ENCODE assay signal across 31 mouse cellular contexts in the genomic region with DNA sequence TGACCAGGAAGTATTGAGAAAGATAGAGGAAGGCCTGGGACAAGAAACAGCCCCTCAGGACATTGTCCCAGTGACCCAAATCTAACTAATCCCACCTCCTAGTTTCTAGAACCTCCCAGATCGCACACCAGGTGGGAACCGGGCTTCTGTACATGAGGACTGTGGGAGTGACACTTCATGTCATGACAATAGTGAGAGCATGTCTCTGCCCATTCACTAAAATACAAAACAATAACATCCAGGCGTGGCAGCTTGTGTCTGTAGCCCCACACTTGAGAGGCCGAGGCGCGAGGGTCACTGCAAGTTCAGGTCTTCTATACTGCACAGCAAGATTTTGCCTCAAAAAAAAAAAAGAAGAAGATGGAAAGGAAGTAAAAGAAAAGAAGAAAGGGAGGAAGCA.
"Had no signal": no experiment of that assay in that cellular context is flagged by ENCODE, and none has a peak within 500 bp of the region (broad histone marks: within the 10 kb centered on the region; RNA-seq: fewer than 3 reads in every experiment).

No protein-coding gene starts in this region.

- H3K9ac ChIP-seq: limb, embryonic 12.5 days; limb, embryonic 13.5 days; limb, embryonic 15.5 days; liver, embryonic 12.5 days; liver, embryonic 13.5 days; liver, embryonic 14.5 days; liver, embryonic 15.5 days; liver, postnatal 0 days; lung, embryonic 14.5 days; lung, embryonic 15.5 days; midbrain, embryonic 12.5 days; midbrain, embryonic 13.5 days; midbrain, embryonic 15.5 days; neural tube, embryonic 12.5 days; neural tube, embryonic 13.5 days had no signal

- H3K4me3 ChIP-seq: limb, embryonic 10.5 days; limb, embryonic 12.5 days; limb, embryonic 13.5 days; limb, embryonic 15.5 days; liver, embryonic 12.5 days; liver, embryonic 13.5 days; liver, embryonic 15.5 days; lung, embryonic 15.5 days; megakaryocyte, embryonic 14.5 days; midbrain, embryonic 10.5 days; midbrain, embryonic 12.5 days; midbrain, embryonic 13.5 days; midbrain, embryonic 15.5 days; myocyte; neural tube, embryonic 12.5 days; neural tube, embryonic 13.5 days had no signal

- H3K9me3 ChIP-seq: limb, embryonic 10.5 days; limb, embryonic 12.5 days; limb, embryonic 13.5 days; limb, embryonic 15.5 days; liver, embryonic 12.5 days; liver, embryonic 13.5 days; liver, embryonic 15.5 days; lung, embryonic 15.5 days; megakaryocyte, embryonic 14.5 days; midbrain, embryonic 10.5 days; midbrain, embryonic 12.5 days; midbrain, embryonic 13.5 days; midbrain, embryonic 15.5 days; neural tube, embryonic 12.5 days; neural tube, embryonic 13.5 days had no signal

- H3K27ac ChIP-seq: limb, embryonic 10.5 days; limb, embryonic 12.5 days; limb, embryonic 13.5 days; limb, embryonic 15.5 days; liver, embryonic 12.5 days; liver, embryonic 13.5 days; liver, embryonic 14.5 days; liver, embryonic 15.5 days; lung, embryonic 15.5 days; macrophage; midbrain, embryonic 10.5 days; midbrain, embryonic 12.5 days; midbrain, embryonic 13.5 days; midbrain, embryonic 15.5 days; neural tube, embryonic 12.5 days; neural tube, embryonic 13.5 days had no signal

- DNase-seq: left cerebral cortex, postnatal 4 days; liver; liver, embryonic 13.5 days; liver, postnatal 0 days; lung, adult 18-20 months; lung, adult 2 months; lung, embryonic 14.5 days; lung, postnatal 10 days; lung, postnatal 14 days; lung, postnatal 36 days; lung, postnatal 4 days; midbrain, embryonic 14.5 days had no signal

- ATAC-seq: liver, embryonic 12.5 days; liver, postnatal 0 days; lung, postnatal 0 days; midbrain, embryonic 13.5 days; midbrain, embryonic 15.5 days had no signal

- H3K27me3 ChIP-seq: limb, embryonic 12.5 days; limb, embryonic 13.5 days; limb, embryonic 15.5 days; liver, embryonic 12.5 days; liver, embryonic 13.5 days; liver, embryonic 15.5 days; lung, embryonic 15.5 days; megakaryocyte, embryonic 14.5 days; midbrain, embryonic 12.5 days; midbrain, embryonic 13.5 days; midbrain, embryonic 15.5 days; neural tube, embryonic 12.5 days; neural tube, embryonic 13.5 days had no signal

- H3K4me2 ChIP-seq: limb, embryonic 12.5 days; limb, embryonic 13.5 days; limb, embryonic 15.5 days; liver, embryonic 11.5 days; liver, embryonic 12.5 days; liver, embryonic 13.5 days; liver, embryonic 15.5 days; lung, embryonic 14.5 days; lung, embryonic 15.5 days; midbrain, embryonic 12.5 days; midbrain, embryonic 13.5 days; midbrain, embryonic 15.5 days; neural tube, embryonic 12.5 days; neural tube, embryonic 13.5 days had no signal

- H3K4me1 ChIP-seq: limb, embryonic 10.5 days; limb, embryonic 12.5 days; limb, embryonic 13.5 days; limb, embryonic 15.5 days; liver, embryonic 12.5 days; lung, embryonic 15.5 days; midbrain, embryonic 10.5 days; midbrain, embryonic 12.5 days; midbrain, embryonic 13.5 days; midbrain, embryonic 15.5 days; neural tube, embryonic 12.5 days; neural tube, embryonic 13.5 days had no signal
